Mouse (Mus musculus): Measurements from ENCODE around the gene Mafg.

Mafg gene

DNA sequence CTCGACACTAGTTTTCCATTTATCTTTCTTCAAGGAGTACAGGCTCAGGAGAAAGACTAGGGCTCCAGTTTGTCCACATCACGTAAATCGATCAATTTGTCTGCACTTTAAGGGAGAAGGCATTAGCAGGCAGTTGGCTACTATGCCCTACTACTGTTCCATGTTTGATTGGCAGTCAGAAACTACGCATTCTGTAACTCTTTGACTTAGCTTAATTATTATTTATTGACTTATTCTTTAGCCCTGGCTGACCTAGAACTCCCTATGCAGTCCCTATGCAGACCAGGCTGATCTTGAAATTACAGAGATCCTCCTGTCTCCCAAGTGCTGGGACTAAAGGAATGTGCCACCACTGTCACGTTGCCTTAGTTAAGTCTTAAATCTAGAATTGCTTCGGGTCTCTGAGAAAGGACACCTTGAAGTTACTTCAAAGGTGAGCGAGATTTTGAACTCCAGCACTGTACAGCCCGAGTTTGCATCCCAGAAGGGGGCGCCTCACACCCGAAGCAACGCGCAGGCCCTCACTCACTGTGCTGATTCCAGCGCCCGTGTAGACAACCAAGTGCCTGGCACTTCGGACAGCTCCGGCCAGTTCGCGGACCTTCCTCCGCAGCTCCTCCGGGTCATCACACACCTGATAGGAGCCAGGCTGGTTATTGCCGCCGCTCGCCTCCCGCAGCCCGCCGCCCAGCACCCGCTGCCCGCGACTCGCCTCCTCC lies 9.3 kb downstream of the Mafg start:
- DNase-seq (ENCODE audit: low read depth, low spot score), result no peak

DNA sequence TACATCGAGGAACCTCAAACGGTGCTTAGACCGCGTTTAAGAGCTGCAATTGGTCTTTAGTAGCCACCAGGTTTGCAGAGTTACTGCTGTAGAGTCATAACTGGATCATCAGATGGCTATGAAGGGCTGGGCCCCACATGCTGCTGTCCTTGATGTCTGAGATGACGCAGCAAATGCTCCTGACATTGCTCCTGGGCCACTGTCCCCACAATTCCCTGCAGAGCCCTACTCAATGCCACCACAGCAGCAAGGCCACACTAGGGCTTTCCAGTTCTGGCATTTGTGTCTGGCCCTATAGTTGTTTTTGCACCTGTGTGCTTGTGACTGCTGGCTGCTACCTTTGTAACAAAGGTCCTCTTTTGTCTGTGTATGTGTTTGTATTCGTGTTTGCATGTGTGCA lies 10.6 kb downstream of the Mafg start:
- DNase-seq (ENCODE audit: low read depth, low spot score), result no peak

DNA sequence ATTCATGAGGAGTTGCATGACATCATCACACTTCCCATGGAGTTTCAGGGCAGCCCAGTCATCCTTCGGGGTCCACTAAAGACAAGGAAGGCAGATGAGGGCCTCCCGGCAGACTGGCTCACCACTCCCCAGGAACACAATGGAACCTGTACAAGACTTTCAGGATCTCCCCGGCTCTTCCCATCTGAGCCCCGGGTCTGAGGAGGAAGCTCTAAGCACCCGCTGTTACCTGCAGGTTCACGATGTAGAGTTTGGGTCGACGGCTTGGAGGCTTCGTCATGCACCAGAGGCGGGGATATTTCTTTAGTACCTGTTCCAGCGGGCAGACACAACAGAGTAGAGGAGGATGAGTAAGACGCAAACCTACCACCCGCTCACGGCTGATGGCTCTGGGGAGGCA lies 13.2 kb downstream of the Mafg start:
- no peak for DNase-seq (ENCODE audit: low read depth, low spot score)

DNA sequence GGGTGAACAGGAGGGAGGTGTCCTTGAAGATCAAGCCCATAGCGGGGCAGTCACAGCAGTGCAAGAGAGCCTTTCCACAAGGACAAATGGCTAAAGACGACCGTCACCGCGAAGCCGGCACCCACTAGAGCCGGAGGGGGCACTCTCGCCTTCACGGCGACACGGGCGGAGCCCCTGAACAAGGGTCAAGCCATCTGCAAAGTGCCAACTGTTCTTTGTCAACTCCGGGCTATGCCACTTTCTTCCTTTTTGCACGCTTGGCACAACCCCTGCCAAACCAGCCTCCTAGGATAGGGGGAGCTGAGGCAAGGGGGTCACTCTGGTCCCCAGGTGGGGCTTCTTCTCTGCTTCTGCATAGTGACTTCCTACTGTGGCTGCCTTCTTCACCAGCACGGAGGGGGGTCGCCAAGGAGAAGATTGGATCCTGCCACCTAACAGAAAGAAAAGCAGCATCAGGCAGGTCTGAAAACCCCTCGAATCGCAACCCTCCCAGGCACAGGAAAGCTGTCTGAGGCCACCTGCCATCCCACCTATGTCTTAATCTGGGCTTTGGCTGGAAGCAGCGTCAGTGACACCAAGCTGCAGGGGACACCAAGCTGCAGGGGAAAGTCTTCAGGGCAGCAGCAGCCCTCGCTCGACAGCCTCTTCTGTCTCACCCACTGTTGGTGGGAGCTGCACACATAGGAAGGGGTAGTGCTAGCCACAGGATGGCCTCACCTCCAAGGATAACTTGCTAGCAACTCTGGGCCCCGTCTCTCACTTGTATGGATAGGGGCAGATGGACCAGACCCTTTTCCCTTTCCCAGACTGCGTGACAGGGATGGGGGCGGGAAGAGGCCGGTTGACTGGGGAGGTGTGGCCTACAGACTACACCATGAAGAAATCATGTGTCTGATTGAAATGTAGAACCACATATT lies 14.5 kb downstream of the Mafg start:
- DNase-seq (ENCODE audit: low read depth, low spot score), result no peak

DNA sequence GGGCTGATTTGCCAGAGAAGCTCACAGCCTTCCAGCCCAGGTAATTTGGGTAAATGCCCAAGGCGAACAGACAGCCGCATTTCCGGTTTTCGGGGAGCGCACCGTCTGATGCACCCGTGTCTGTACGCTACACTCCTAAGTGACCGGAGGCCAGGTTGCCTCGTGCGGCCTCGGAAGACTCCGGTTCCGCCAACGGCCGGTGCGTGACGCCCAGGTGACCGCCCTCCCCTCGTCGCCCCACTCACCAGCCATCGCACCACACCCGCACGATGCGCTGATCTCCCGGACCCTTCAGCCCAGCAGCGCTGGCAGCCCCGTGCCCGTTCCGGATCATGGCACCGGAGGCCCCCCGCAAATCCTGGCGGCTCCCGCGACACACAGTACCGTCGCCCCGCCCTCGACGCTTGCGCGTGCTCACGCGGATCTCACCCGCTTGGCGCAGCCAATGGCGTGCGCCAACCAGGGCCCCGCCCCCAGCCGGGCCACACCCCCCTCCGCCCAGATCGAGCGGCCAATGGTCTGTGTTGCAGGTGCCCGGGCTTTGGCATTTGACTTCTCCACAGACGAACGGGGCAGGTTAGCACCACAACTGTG lies 15.8 kb downstream of the Mafg start, which contains the start of gene Pcyt2:
Gene Pcyt2 (minus strand): TSS at position 418 of the 594 bp plus-strand sequence.
- DNase-seq (ENCODE audit: low read depth, low spot score), result peak; percentile 85

DNA sequence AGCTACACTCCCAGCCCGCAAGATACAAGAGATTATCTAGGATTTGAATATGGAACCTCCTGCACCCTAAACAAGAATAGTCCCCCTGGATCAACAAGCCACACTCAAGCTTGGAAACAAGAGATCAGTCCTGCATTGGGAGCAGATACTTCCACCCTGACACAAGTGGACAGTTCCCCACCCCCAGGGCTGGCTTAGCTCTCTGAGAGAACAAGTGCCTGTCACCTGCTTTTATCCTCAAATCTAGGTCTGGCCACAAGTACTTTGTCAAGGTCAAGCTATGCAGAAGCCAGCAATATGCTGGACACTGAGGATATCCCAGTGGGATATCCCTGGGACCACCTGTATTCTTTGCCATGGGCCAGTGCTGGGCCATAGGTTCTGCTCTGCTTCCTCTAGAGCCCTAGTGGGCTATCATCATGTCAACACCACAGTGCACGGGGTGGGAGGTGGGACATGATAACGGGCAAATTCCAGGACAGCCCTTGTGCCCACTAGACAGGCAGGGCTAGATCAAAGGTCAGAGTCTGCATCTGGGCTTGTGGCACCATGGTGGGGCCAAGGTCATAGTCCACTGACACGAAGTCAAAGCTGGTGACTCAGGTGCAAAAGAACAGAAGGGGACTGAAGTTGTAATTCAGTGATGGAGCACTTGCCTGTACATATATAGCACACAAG lies 16.6 kb downstream of the Mafg start:
- no peak for DNase-seq (ENCODE audit: low read depth, low spot score)

DNA sequence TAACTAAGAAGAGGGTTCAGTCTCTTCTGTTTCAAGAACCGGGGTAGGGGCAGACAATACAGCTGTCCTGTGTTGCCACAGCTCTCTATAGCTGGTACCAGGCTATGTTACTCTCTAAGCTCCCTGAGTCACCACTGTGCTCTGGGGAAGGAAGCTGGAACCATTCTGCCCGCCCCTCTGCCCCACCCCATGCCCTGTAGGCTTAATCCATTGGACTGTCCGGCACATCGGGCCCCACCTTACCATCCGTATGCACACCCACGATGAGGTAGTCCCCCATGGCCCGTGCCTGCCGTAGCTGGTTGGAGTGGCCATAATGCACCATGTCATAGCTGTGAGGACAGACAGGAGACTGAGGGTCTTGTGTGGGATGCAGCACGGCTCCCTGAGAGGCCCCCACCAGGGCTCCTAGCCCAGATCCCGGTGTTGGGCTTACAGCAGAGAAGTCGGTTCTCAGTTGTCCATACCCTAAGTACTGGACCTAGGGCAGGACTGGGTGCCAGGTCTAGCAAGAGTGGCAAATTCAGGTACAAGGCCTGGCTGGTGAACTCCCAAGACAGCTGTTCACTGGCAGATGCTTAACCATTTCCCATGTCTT lies 17.7 kb downstream of the Mafg start:
- DNase-seq (ENCODE audit: low read depth, low spot score), result no peak

DNA sequence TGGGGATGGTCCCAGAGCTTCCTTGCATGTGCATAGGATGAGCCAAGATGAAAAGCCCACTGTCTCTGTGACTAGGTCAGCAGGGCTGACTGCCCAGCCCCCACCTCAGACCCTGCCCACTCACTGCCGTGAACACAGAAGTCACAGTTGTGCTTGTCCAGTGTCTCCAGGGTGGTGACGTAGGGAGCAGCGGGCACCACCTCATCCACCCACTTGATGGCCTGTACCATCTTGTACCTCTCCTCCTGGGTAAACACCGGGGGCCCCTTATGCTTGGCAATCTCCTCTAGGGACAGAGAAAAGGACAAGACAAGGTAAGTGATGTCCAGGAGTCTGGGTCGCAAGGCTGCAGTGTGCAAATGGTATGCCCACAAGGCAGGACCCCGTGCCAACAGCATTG lies 18.2 kb downstream of the Mafg start:
- no peak for DNase-seq (ENCODE audit: low read depth, low spot score)

DNA sequence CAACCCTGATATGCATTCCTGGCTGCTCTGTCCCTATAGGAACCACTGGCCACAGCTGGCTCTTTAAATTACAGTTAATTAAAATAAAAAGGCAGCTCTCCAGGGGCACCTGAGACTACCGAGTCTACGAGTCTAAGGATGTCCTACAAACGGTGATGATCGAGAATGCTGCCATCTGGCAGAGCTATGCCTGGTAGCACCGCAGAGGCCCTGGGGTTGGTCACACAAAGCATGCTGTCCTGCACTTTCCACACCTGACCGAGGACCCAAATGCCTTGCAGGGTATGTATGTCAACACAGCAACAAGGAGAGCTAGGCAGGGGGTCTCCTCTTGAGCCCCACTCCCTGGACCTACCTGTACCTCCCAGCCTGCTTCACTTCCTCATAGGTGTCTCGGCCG lies 19.4 kb downstream of the Mafg start:
- DNase-seq (ENCODE audit: low read depth, low spot score), result no peak

DNA sequence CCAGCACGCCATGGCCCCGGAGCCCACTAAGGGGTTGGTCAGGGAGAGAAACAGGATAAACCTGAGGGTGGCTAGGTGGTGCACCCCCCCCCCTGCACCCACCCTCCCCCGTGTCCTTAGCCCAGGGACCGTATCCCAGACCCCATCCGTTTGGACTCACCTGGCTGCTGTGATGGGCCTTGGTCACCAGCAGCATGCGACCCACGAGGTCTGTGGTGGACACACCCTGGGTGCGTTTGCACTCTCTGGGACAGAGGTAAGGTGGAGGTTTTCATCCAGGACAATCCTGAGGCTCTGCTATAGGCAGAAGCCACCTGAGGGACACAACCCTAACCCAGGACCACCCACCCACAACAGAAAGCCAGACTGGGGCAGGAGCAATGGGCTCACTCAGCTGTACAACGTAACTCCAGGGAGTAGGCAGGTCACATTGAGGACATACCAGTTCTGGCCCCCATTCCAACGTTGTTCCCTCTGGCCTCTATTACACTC lies 19.9 kb downstream of the Mafg start:
- no peak for DNase-seq (ENCODE audit: low read depth, low spot score)

DNA sequence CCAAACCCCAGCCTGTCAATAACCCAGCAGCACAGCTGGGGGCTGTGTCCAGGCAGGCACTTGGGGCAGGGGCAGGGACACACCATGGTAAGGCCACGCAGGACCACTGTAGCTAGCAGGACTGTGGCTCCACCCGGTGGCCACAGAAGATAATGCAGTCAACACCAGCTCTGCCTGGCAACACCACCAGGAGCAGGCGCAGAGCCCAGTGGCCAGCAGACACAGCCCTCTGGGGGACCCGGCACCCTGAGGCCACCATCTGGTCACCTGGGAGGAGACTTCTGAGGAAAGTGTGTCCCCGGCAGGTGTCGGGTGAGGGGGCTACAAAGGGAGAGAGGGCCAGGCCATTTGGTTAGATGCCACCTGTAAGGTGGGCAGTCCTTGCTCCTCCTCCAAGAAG lies 20.6 kb downstream of the Mafg start:
- peak; percentile 64 for DNase-seq (ENCODE audit: low read depth, low spot score)

DNA sequence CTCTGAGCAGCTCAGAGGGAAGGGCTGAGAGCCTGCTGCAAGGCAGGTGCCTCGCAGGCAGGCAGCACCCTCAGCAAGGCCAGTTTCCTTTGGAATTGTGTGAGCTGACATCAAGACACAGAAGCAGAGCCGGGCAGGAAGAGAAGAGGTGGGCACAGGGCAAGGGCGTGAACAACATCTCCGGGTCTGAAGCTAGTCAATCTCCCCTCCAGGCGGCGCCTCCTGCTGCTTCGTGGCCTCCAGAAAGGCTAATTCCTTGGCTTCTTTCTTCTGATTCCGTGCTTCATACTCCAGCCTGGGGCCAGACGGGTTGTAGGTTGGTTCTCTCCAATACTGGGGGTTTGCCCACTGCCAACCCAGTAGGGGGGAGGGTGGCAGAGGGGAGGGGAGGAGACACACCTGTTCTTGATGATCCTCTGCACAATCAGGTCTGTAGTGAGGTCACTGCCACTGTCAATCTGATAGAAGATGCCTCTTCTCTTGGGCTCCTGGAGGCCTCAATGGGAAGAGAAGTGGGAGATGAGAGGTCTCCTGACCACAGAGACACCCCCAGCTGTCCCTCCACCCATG lies 22.8 kb downstream of the Mafg start:
- no peak for DNase-seq (ENCODE audit: low read depth, low spot score)

DNA sequence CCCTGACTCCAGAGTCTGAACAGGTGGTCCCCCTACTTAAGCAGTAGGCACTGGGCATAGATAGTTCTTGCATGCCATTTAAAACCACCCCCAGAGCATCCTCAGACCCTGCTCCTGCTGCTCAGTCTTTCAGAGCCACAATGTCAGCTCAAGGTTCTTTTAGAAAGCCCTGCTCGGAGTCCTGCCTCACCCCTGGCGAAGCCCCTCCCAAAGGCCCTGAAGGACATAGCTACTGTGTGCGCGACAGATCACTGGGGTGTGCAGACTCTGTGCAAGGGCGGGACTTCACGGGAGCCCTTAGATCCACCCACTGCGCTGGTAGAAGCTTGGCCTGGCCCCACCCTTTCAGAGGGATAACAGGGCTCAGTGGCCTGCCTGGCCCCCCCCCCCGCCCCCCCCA lies 24.1 kb downstream of the Mafg start:
- DNase-seq (ENCODE audit: low read depth, low spot score), result no peak

DNA sequence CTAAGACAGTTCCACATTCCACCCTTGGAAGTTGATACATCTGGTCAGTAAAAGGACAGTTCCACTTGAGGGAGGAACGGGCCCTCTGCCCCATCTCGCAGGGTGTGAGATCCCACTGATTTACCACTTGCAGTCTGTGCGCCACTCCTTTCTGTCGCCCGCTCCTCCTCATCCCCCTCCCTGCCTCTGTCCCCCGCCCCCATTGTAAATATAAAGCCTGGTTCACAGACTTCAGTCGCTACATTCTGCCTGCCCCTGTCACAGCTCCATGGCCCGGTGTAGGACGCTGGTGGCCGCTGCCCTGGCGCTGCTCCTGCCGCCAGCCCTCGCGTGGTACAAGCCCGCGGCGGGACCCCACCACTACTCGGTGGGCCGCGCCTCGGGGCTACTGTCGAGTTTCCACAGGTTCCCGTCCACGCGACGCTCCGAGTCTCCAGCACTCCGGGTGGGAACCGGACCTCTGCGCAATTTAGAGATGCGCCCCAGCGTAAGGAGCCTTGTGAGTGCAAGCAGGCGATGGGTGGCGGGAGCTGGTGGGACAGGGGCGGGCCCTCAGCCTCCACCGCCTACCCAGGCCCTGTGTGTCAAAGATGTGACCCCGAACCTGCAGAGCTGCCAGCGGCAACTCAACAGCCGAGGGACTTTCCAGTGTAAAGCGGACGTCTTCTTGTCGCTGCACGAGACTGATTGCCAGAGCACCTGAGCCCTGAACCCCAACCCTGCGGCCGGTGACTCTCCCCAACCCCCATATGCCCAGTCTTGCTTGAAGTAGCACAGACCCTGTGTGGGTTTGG lies 25.0 kb downstream of the Mafg start, which contains the start of gene Npb:
Gene Npb (plus strand): TSS at position 237 of the 794 bp plus-strand sequence.
- no peak for DNase-seq (ENCODE audit: low read depth, low spot score)

DNA sequence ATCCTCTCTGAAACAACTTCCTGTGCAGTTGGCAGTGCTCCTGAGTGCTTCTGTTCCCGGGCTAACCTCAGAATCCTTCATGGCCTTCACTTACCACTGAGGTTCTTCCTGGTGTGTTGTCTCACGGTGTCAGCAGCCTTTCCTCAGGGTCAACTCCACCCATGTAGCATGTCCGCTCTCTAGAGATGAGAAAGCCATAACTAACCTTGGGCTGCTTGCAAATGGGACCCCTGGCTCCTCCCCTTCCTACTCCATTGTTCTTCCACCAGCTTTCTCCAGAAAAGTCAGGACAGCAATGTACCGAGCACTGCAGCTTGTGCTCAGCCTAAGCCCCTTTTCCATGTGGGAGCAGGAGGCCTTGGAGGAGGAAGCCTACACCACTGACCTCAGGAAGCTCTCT lies 26.6 kb downstream of the Mafg start:
- DNase-seq (ENCODE audit: low read depth, low spot score), result no peak

DNA sequence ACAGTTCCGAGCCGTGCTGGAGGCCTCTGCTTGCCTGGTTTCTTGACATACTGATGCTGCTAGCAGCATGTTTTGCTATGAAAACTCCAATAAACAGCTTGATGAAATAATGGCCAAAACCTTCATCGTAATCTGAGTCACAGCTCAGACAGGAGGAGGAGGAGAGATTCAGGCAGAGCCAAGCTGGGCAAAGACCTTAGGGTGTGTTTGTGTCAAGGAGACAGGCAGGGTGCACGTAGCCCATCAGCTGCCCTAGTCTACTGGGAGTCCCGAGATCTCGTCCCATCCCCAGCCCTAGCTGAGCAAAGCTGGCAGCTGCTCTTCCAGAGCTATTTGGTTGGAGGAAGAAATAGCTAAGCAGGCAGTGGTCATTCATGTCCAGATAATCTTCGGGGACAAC lies 27.7 kb downstream of the Mafg start:
- DNase-seq (ENCODE audit: low read depth, low spot score), result no peak

DNA sequence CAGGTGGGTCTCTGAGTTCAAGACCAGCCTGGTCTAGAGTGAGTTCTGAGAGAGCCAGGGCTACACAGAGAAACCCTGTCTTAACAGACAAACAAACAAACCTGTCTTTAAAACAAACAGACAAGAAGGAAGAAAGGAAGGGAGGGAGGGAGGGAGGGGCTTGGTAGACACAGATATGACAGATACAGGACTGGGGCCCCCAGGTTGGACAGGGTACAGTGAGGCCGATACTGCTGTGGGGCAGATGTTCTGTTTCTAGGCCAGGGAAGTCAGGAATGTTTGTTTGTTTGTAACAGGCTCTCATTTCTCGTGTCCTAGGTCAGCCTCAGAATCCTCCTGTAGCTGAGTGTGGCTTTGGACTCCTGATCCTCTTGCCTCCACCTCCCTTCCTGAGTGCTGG lies 29.9 kb downstream of the Mafg start:
- DNase-seq (ENCODE audit: low read depth, low spot score), result no peak

DNA sequence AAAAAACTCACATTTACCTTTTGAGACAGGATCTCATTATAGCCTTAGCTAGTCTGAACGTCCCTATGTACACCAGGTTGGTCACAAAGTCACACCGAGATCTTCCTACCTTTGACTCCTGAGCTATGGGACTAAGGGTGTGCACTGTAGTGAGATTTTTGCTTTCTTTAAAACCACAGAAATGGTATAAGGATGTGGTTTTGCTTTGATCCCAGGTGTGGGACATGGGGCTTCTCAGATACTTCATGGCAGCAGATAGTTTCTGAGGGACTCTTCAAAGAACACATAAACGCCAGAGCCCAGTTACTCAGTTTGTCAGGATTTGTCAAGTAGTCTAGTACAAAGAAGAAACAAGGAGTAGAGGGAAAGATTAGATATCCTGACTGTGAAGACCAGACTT lies 32.7 kb downstream of the Mafg start:
- DNase-seq (ENCODE audit: low read depth, low spot score), result no peak

DNA sequence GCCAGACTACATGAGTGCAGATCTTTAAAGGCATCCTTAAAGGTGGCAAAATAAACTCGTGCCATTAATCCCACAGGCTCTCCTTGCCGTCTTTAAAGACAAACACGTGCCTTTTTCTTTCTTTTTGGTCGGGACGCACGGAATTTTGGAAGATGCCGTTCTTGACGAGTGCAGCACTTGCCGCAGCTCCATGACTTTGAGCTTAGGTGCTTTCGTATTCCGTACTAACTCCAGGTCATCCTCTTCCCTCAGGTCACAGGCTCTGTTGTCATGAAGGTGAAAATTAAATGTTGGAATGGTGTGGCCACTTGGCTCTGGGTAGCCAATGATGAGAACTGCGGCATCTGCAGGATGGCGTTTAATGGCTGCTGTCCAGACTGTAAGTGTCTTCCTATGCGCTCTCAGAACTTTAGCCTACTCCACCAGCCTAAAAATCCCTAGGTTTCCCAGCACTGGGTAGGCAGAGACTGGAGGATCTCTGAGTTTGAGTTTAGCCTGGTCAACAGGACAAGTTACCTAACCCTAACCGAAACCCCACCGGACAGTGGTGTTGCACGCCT lies 34.3 kb downstream of the Mafg start:
- DNase-seq (ENCODE audit: low read depth, low spot score), result no peak
